Mouse (Mus musculus) lung, postnatal 0 days (tissue): ENCODE results near the gene Agpat3.

Source experiments
- CTCF ChIP-seq: IDR thresholded peaks from 2 replicates; pipeline ENCODE4 v1.5.1; 2016; ENCODE audit warnings: antibody characterized with exemption, mild to moderate bottlenecking
- EP300 ChIP-seq: IDR thresholded peaks from 2 replicates; pipeline ENCODE4 v1.6.1; 2016; ENCODE audit warnings: antibody characterized with exemption, mild to moderate bottlenecking, control low read depth

GRCm38 (mm10) chr10:78351564-78351886, 764 bp downstream of the Agpat3 start:
- no peak for TF ChIP-seq CTCF
- TF ChIP-seq EP300, result no peak
